In the genomic region with DNA sequence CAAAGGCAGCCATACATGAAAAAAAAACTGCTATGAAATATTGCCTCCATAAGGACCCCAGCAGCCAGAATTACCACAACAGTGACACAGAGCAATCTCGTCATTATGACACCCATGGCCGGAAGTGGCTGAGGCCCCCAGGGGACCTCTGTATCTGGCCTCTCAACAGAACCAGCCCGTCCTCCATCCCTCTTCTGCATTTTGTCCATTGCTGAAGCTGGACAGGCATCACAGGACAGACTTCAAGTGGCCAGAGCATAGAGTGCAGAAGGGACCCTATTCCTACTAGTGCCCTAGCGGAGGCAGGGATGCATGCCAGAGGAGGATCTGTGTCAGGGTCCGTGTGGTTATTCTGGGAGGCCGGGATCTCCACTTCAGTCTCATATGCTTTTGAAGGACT, we compare ENCODE assay signal across 13 mouse cellular contexts. TPM values are rescaled to one million over a fixed set of nuclear protein-coding genes. Genes with fewer than 3 reads are reported as not detected.
DNase-seq lines count a peak whose midpoint lies in the region; ATAC-seq and TF ChIP-seq lines count a peak whose summit lies in the region.
"Had no signal": no experiment of that assay in that cellular context is flagged by ENCODE, and none has a peak within 500 bp of the region (broad histone marks: within the 10 kb centered on the region; RNA-seq: fewer than 3 reads in every experiment).

No protein-coding gene starts in this region.

- dilution Hi-C loops in CH12.LX (cut with MboI; ENCODE audit: extremely low pct_ligation_motif_present, extremely low pct_unique_long_range_greater_than_20kb, low sequenced_read_pairs), result no loop called here

- no peak for TF ChIP-seq RAD21 in CH12.LX (IDR thresholded peaks at IDR 0.05; ENCODE audit: low read depth, low read length)

- in situ Hi-C loops in CH12.LX (cut with MboI; ENCODE audit: low pct_ligation_motif_present, low pct_unique_long_range_greater_than_20kb, low sequenced_read_pairs), result loop anchor here (5.0 kb wide), 2 partner anchors 34 to 41 kb away; no protein-coding TSS in a partner anchor

- no peak overlapping the region for H3K4me3 ChIP-seq in heart, embryonic 13.5 days
- H3K4me3 ChIP-seq in limb, embryonic 12.5 days (replicated peaks), result no peak overlapping the region
- no peak overlapping the region for H3K4me3 ChIP-seq in limb, embryonic 10.5 days
- H3K4me3 ChIP-seq in CH12.LX (replicated peaks in 1 of 3; ENCODE audit: low read depth in 2 of 3, low read length in 2 of 3, poor library complexity in 1 of 3), result no peak overlapping the region
- H3K4me3 ChIP-seq: liver, embryonic 15.5 days; midbrain, embryonic 10.5 days had no signal

- H3K4me2 ChIP-seq in heart, embryonic 13.5 days, result peak overlapping the region; percentile 38
- peak overlapping the region; percentile 16; the same call in 1 of the 2 replicates for H3K4me2 ChIP-seq in limb, embryonic 12.5 days
- peak overlapping the region; percentile 41 for H3K4me2 ChIP-seq in CH12.LX (ENCODE audit: insufficient read depth, low read depth, poor library complexity, severe bottlenecking)
- H3K4me2 ChIP-seq: liver, embryonic 15.5 days had no signal

- H3K9ac ChIP-seq in heart, embryonic 13.5 days, result peak overlapping the region; percentile 45; the same call in 1 of the 2 replicates
- no peak overlapping the region for H3K9ac ChIP-seq in limb, embryonic 12.5 days (replicated peaks)
- H3K9ac ChIP-seq in CH12.LX (ENCODE audit: insufficient read depth, low read depth), result 0 out of 2 replicates have a peak overlapping the region, but pooled peaks have one; percentile 2
- H3K9ac ChIP-seq: liver, embryonic 15.5 days had no signal

- DNase-seq in heart, postnatal 36 days, result no peak
- no peak for DNase-seq in limb, embryonic 10.5 days (ENCODE audit: low spot score)
- no peak for DNase-seq in CH12.LX (ENCODE audit: extremely low read depth)
- DNase-seq in spleen, postnatal 10 days (ENCODE audit: low spot score in 2 of 2), result no peak
- DNase-seq in thymus, adult 18-20 months, result no peak

- H3K79me2 ChIP-seq in CH12.LX (replicated peaks; ENCODE audit: control insufficient read depth, extremely low read depth, insufficient read depth, poor library complexity, severe bottlenecking), result no peaks in the 10 kb centered on the region

- peaks cover 90% of the 10 kb centered on the region for H3K27me3 ChIP-seq in heart, embryonic 13.5 days (replicated peaks)
- H3K27me3 ChIP-seq in limb, embryonic 12.5 days, result peaks cover 82% of the 10 kb centered on the region
- peaks cover 86% of the 10 kb centered on the region for H3K27me3 ChIP-seq in limb, embryonic 10.5 days (ENCODE audit: low read depth, poor library complexity, severe bottlenecking)
- peaks cover 90% of the 10 kb centered on the region for H3K27me3 ChIP-seq in CH12.LX (replicated peaks)

- intact Hi-C loops in heart, postnatal 36 days (cut with DNase I), result loop anchor here (1.0 to 2.0 kb wide), 4 partner anchors 20 to 61 kb away; a partner anchor contains a TSS

- no peaks in the 10 kb centered on the region for H3K36me3 ChIP-seq in heart, embryonic 13.5 days
- no peaks in the 10 kb centered on the region for H3K36me3 ChIP-seq in limb, embryonic 12.5 days
- no peaks in the 10 kb centered on the region for H3K36me3 ChIP-seq in limb, embryonic 10.5 days
- H3K36me3 ChIP-seq in CH12.LX (replicated peaks in 1 of 2; ENCODE audit: control insufficient read depth in 1 of 2, insufficient read depth in 1 of 2, low read length in 1 of 2), result no peaks in the 10 kb centered on the region
- H3K36me3 ChIP-seq: liver, embryonic 15.5 days; midbrain, embryonic 10.5 days had no signal

- ATAC-seq in heart, embryonic 13.5 days (ENCODE audit: extremely low read depth, insufficient number of reproducible peaks, low FRiP score, low TSS enrichment), result no peak
- no peak for ATAC-seq in limb, embryonic 12.5 days (ENCODE audit: insufficient number of reproducible peaks, insufficient read depth, low FRiP score, low TSS enrichment, low read depth)
- peak; percentile 33 for ATAC-seq in granulocyte monocyte progenitor cell, adult 5-6 weeks (replicated peaks; ENCODE audit: poor library complexity, severe bottlenecking)

- no peak overlapping the region for H3K27ac ChIP-seq in heart, embryonic 13.5 days (replicated peaks)
- H3K27ac ChIP-seq in limb, embryonic 12.5 days, result no peak overlapping the region
- no peak overlapping the region for H3K27ac ChIP-seq in limb, embryonic 10.5 days
- no peak overlapping the region for H3K27ac ChIP-seq in CH12.LX (ENCODE audit: insufficient read depth, low read depth)
- H3K27ac ChIP-seq: liver, embryonic 15.5 days; midbrain, embryonic 10.5 days had no signal

- no peak for TF ChIP-seq POLR2A in CH12.LX (IDR thresholded peaks at IDR 0.05; ENCODE audit: low read depth, low read length)

- no peak for TF ChIP-seq EP300 in CH12.LX (IDR thresholded peaks at IDR 0.05; ENCODE audit: low read length)

- no peaks in the 10 kb centered on the region for H3K9me3 ChIP-seq in heart, embryonic 13.5 days
- H3K9me3 ChIP-seq in limb, embryonic 12.5 days, result no peaks in the 10 kb centered on the region
- H3K9me3 ChIP-seq in limb, embryonic 10.5 days (replicated peaks), result no peaks in the 10 kb centered on the region
- H3K9me3 ChIP-seq in CH12.LX (replicated peaks; ENCODE audit: low read length), result no peaks in the 10 kb centered on the region
- H3K9me3 ChIP-seq: liver, embryonic 15.5 days; midbrain, embryonic 10.5 days had no signal

- H3K4me1 ChIP-seq in heart, embryonic 13.5 days, result peaks cover 5% of the 10 kb centered on the region
- no peaks in the 10 kb centered on the region for H3K4me1 ChIP-seq in limb, embryonic 12.5 days (replicated peaks)
- H3K4me1 ChIP-seq in limb, embryonic 10.5 days, result peaks cover 19% of the 10 kb centered on the region
- peaks cover 5 to 6% of the 10 kb centered on the region in 2 experiments for H3K4me1 ChIP-seq in CH12.LX (ENCODE audit: control insufficient read depth in 1 of 2, insufficient read depth in 2 of 2)

- no peak for TF ChIP-seq CTCF in CH12.LX (conservative IDR thresholded peaks at IDR 0.05 in 1 of 2, IDR thresholded peaks at IDR 0.05 in 1 of 2; ENCODE audit: low read depth in 2 of 2, low read length in 2 of 2)

- WGBS in heart, embryonic 13.5 days, result 41% methylated on average over 6 of the region's 6 CpGs
- 60% methylated on average over 6 of the region's 6 CpGs for WGBS in limb, embryonic 12.5 days
- 66% methylated on average over 6 of the region's 6 CpGs for WGBS in limb, embryonic 10.5 days

TF ChIP-seq in CH12.LX, 34 proteins besides CTCF, POLR2A, EP300 and RAD21 (continues in another document):
- no peak for TF ChIP-seq MAX (IDR thresholded peaks at IDR 0.05; ENCODE audit: low read length)
- TF ChIP-seq USF1 (IDR thresholded peaks at IDR 0.05; ENCODE audit: low read depth, low read length), result no peak
- TF ChIP-seq MAFK (IDR thresholded peaks at IDR 0.05; ENCODE audit: insufficient replicate concordance, low read length), result no peak
- TF ChIP-seq RCOR1 (conservative IDR thresholded peaks at IDR 0.05; ENCODE audit: low read depth, low read length), result no peak
- no peak for TF ChIP-seq SMC3 (IDR thresholded peaks at IDR 0.05; ENCODE audit: low read depth, low read length)

RNA-seq across cellular contexts. Expression of a gene that starts 7.9 kb away (rescaled TPM):
- polyA plus RNA-seq in heart, embryonic 13.5 days (2015; fragmentation: Nextera tagmentation; extraction: Ambion mirVana), result 17.1 and 18.1 TPM in 2 replicates
- total RNA-seq in heart, postnatal 36 days (2021), result 10 to 100 TPM; 19.5 to 22.5 TPM
- polyA plus RNA-seq in limb, embryonic 12.5 days (2016; fragmentation: Nextera tagmentation; extraction: Ambion mirVana), result 12.0 and 14.2 TPM in 2 replicates
- 13.8 and 17.7 TPM in 2 replicates for polyA plus RNA-seq in limb, embryonic 10.5 days (2016; fragmentation: Nextera tagmentation; extraction: Ambion mirVana)
- total RNA-seq in CH12.LX (2012; rRNA removed) (0.50 and 1.2 TPM in 2 replicates), CH12.LX (2014; rRNA removed) (0.20 and 0.22 TPM in 2 replicates)
- 0.35 and 0.46 TPM in 2 replicates for polyA plus RNA-seq in CH12.LX (2012; ENCODE audit: insufficient read length, low read depth)
- total RNA-seq in granulocyte monocyte progenitor cell, adult 5-6 weeks (2014; fragmentation: Nextera tagmentation), result 1.8 and 9.6 TPM in 2 replicates
- 0.57 and 1.0 TPM in 2 replicates for total RNA-seq in granulocyte monocyte progenitor cell, adult 5-6 weeks (2017)

RNA-seq across cellular contexts. Expression of a gene that starts 19.4 kb away (rescaled TPM):
- 0.06 and 0.08 TPM in 2 replicates for polyA plus RNA-seq in heart, embryonic 13.5 days (2015; fragmentation: Nextera tagmentation; extraction: Ambion mirVana)
- total RNA-seq in heart, postnatal 36 days (2021), result under 1 TPM in 1 of 2 experiments, not detected in 1; 0.08 TPM
- 0.40 and 0.44 TPM in 2 replicates for polyA plus RNA-seq in limb, embryonic 12.5 days (2016; fragmentation: Nextera tagmentation; extraction: Ambion mirVana)
- 0.05 and 0.16 TPM in 2 replicates for polyA plus RNA-seq in limb, embryonic 10.5 days (2016; fragmentation: Nextera tagmentation; extraction: Ambion mirVana)
- total RNA-seq in CH12.LX (2012; rRNA removed) (0.08 TPM in 1 of 2 replicates, not detected in the other), CH12.LX (2014; rRNA removed) (not detected in 2 replicates)
- polyA plus RNA-seq in CH12.LX (2012; ENCODE audit: insufficient read length, low read depth), result 0.06 TPM in 1 of 2 replicates, not detected in the other
- not detected in 2 replicates for total RNA-seq in granulocyte monocyte progenitor cell, adult 5-6 weeks (2014; fragmentation: Nextera tagmentation)
- not detected in 2 replicates for total RNA-seq in granulocyte monocyte progenitor cell, adult 5-6 weeks (2017)

RNA-seq across cellular contexts. Expression of a gene that starts 21.2 kb away (rescaled TPM):
- 0.66 and 1.5 TPM in 2 replicates for polyA plus RNA-seq in heart, embryonic 13.5 days (2015; fragmentation: Nextera tagmentation; extraction: Ambion mirVana)
- total RNA-seq in heart, postnatal 36 days (2021), result under 1 TPM; 0.16 to 0.19 TPM
- 1.5 and 5.1 TPM in 2 replicates for polyA plus RNA-seq in limb, embryonic 12.5 days (2016; fragmentation: Nextera tagmentation; extraction: Ambion mirVana)
- polyA plus RNA-seq in limb, embryonic 10.5 days (2016; fragmentation: Nextera tagmentation; extraction: Ambion mirVana), result 0.28 and 0.29 TPM in 2 replicates
- total RNA-seq in CH12.LX (2012; rRNA removed) (0.92 and 1.6 TPM in 2 replicates), CH12.LX (2014; rRNA removed) (0.36 and 0.55 TPM in 2 replicates)
- 0.47 and 0.53 TPM in 2 replicates for polyA plus RNA-seq in CH12.LX (2012; ENCODE audit: insufficient read length, low read depth)
- total RNA-seq in granulocyte monocyte progenitor cell, adult 5-6 weeks (2014; fragmentation: Nextera tagmentation), result not detected in 2 replicates
- not detected in 2 replicates for total RNA-seq in granulocyte monocyte progenitor cell, adult 5-6 weeks (2017)
- polyA plus RNA-seq: Patski had no signal

RNA-seq across cellular contexts. Expression of a gene that starts 30.4 kb away (rescaled TPM):
- polyA plus RNA-seq in heart, embryonic 13.5 days (2015; fragmentation: Nextera tagmentation; extraction: Ambion mirVana), result 0.04 and 0.17 TPM in 2 replicates
- under 1 TPM in 1 of 2 experiments, not detected in 1; 0.08 TPM for total RNA-seq in heart, postnatal 36 days (2021)
- polyA plus RNA-seq in limb, embryonic 12.5 days (2016; fragmentation: Nextera tagmentation; extraction: Ambion mirVana), result not detected in 2 replicates
- 0.13 TPM in 1 of 2 replicates, not detected in the other for polyA plus RNA-seq in limb, embryonic 10.5 days (2016; fragmentation: Nextera tagmentation; extraction: Ambion mirVana)
- 39.2 and 46.6 TPM in 2 replicates for total RNA-seq in CH12.LX (2012; rRNA removed)
- 19.9 and 23.2 TPM in 2 replicates for total RNA-seq in CH12.LX (2014; rRNA removed)
- 66.8 and 74.5 TPM in 2 replicates for polyA plus RNA-seq in CH12.LX (2012; ENCODE audit: insufficient read length, low read depth)
- total RNA-seq in granulocyte monocyte progenitor cell, adult 5-6 weeks (2014; fragmentation: Nextera tagmentation), result not detected in 2 replicates
- total RNA-seq in granulocyte monocyte progenitor cell, adult 5-6 weeks (2017), result 0.10 TPM in 1 of 2 replicates, not detected in the other
- total RNA-seq: layer of hippocampus, adult 18-20 months; left cerebral cortex, postnatal 10 days had no signal
- polyA plus RNA-seq: Patski had no signal
